24 mouse cellular contexts compared by ENCODE assay signal in the genomic region with DNA sequence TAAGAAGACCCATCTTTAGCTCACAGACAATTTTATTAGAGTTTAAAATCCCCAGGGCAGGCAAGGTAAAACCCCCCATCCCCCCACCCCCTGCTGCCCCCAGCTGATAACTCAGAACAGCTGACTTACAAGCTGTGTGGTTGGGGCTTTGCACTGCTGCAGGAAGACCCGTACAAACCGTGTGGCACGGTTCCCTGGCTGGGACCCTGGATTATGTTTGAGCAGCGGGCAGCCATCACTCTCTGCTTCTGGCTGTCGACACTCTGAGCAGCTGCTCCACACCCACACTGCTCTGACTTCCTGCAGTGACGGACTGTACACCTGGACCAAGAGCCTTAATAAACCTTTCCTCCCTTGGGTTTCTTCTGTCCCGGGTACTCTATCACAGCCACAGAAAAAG. TPM values are rescaled to one million over a fixed set of nuclear protein-coding genes. Genes with fewer than 3 reads are reported as not detected.
A peak's percentile ranks its signal among the peaks of the same experiment; 100 is the strongest.
DNase-seq lines count a peak whose midpoint lies in the region; ATAC-seq and TF ChIP-seq lines count a peak whose summit lies in the region.
"Had no signal": no experiment of that assay in that cellular context is flagged by ENCODE, and none has a peak within 500 bp of the region (broad histone marks: within the 10 kb centered on the region; RNA-seq: fewer than 3 reads in every experiment).

No protein-coding gene starts in this region.

- intact Hi-C loops in left cerebral cortex, postnatal 4 days (cut with DNase I) = no loop called here
- intact Hi-C loops in left cerebral cortex, postnatal 10 days (cut with DNase I) = no loop called here

- TF ChIP-seq POLR2A in kidney, adult 2 months (IDR thresholded peaks at IDR 0.05; ENCODE audit: low read depth, low read length) = no peak

- no peaks in the 10 kb centered on the region for H3K9me3 ChIP-seq in embryonic facial prominence, embryonic 13.5 days
- H3K9me3 ChIP-seq in limb, embryonic 11.5 days (ENCODE audit: control insufficient read depth, low read length) = no peaks in the 10 kb centered on the region
- H3K9me3 ChIP-seq: hindbrain, embryonic 12.5 days had no signal

- peak; percentile 13 for DNase-seq in left cerebral cortex, postnatal 4 days
- DNase-seq in left cerebral cortex, postnatal 10 days (ENCODE audit: extremely low spot score in 1 of 2, low spot score in 2 of 2) = no peak
- peak; percentile 53 for DNase-seq in limb, embryonic 11.5 days (ENCODE audit: low spot score)
- DNase-seq in kidney, adult 2 months = no peak
- DNase-seq in heart, adult 9 months (ENCODE audit: low spot score in 2 of 2) = no peak
- no peak for DNase-seq in heart, adult 18-20 months
- DNase-seq: adrenal gland, adult 2 months; cerebellum, adult 8-10 months; gastrocnemius, adult 2 months; heart, postnatal 14 days; lung, postnatal 4 days; right cerebral cortex, adult 18-20 months; right cerebral cortex, postnatal 4 days; thymus, postnatal 25 days had no signal

- H3K4me2 ChIP-seq in embryonic facial prominence, embryonic 13.5 days = no peak overlapping the region
- no peak overlapping the region for H3K4me2 ChIP-seq in limb, embryonic 11.5 days (ENCODE audit: low read depth, severe bottlenecking)
- H3K4me2 ChIP-seq: heart, embryonic 13.5 days; hindbrain, embryonic 12.5 days had no signal

- ATAC-seq in embryonic facial prominence, embryonic 13.5 days (ENCODE audit: insufficient number of reproducible peaks, insufficient read depth, low FRiP score, low TSS enrichment, low read depth) = 0 out of 2 replicates have a peak, but pooled peaks have one; percentile 34
- ATAC-seq in limb, embryonic 11.5 days (ENCODE audit: insufficient number of reproducible peaks, low FRiP score, low TSS enrichment, low read depth) = peak; percentile 61; the same call in 1 of the 2 replicates
- ATAC-seq: intestine, postnatal 0 days; midbrain, embryonic 16.5 days had no signal

- no peaks in the 10 kb centered on the region for H3K36me3 ChIP-seq in embryonic facial prominence, embryonic 13.5 days
- H3K36me3 ChIP-seq in limb, embryonic 11.5 days (ENCODE audit: control insufficient read depth, insufficient read depth, low read length) = no peaks in the 10 kb centered on the region
- no peaks in the 10 kb centered on the region for H3K36me3 ChIP-seq in kidney, adult 2 months (ENCODE audit: control insufficient read depth, insufficient read depth, low read length)
- H3K36me3 ChIP-seq: heart, embryonic 13.5 days; hindbrain, embryonic 12.5 days had no signal

- TF ChIP-seq CTCF in kidney, adult 2 months (conservative IDR thresholded peaks at IDR 0.05; ENCODE audit: insufficient read depth, insufficient read length, low read depth, low read length) = no peak

- WGBS in embryonic facial prominence, embryonic 13.5 days = 10% methylated on average over 7 of the region's 7 CpGs
- 19% methylated on average over 7 of the region's 7 CpGs for WGBS in limb, embryonic 11.5 days
- WGBS in kidney, adult 2 months = 58% methylated on average over 7 of the region's 7 CpGs

- H3K4me3 ChIP-seq in embryonic facial prominence, embryonic 13.5 days = no peak overlapping the region
- no peak overlapping the region for H3K4me3 ChIP-seq in limb, embryonic 11.5 days (ENCODE audit: low read depth, low read length)
- H3K4me3 ChIP-seq in kidney, adult 2 months (ENCODE audit: insufficient read depth, low read depth, low read length) = no peak overlapping the region
- H3K4me3 ChIP-seq: gastrocnemius, adult 2 months; heart, embryonic 13.5 days; hindbrain, embryonic 12.5 days had no signal

- H3K9ac ChIP-seq in embryonic facial prominence, embryonic 13.5 days = no peak overlapping the region
- no peak overlapping the region for H3K9ac ChIP-seq in limb, embryonic 11.5 days (ENCODE audit: low read length)
- H3K9ac ChIP-seq: heart, embryonic 13.5 days; hindbrain, embryonic 12.5 days had no signal

- H3K27me3 ChIP-seq in embryonic facial prominence, embryonic 13.5 days = no peaks in the 10 kb centered on the region
- no peaks in the 10 kb centered on the region for H3K27me3 ChIP-seq in limb, embryonic 11.5 days (ENCODE audit: control insufficient read depth, insufficient read depth, low read length)
- no peaks in the 10 kb centered on the region for H3K27me3 ChIP-seq in kidney, adult 2 months (replicated peaks; ENCODE audit: control insufficient read depth, insufficient read depth, low read length)
- H3K27me3 ChIP-seq: heart, embryonic 13.5 days had no signal

- H3K27ac ChIP-seq in embryonic facial prominence, embryonic 13.5 days = no peak overlapping the region
- H3K27ac ChIP-seq in limb, embryonic 11.5 days (replicated peaks; ENCODE audit: low read depth, low read length) = no peak overlapping the region
- no peak overlapping the region for H3K27ac ChIP-seq in kidney, adult 2 months (ENCODE audit: insufficient read depth, low read depth, low read length)
- H3K27ac ChIP-seq: gastrocnemius, adult 2 months; heart, embryonic 13.5 days; hindbrain, embryonic 12.5 days had no signal

- peaks cover 8% of the 10 kb centered on the region for H3K4me1 ChIP-seq in embryonic facial prominence, embryonic 13.5 days
- H3K4me1 ChIP-seq in limb, embryonic 11.5 days (ENCODE audit: control insufficient read depth, insufficient read depth, low read length) = peaks cover 6% of the 10 kb centered on the region; the same call in 1 of the 2 replicates
- H3K4me1 ChIP-seq in kidney, adult 2 months (ENCODE audit: control insufficient read depth, insufficient read depth, low read length) = no peaks in the 10 kb centered on the region
- H3K4me1 ChIP-seq: heart, embryonic 13.5 days; hindbrain, embryonic 12.5 days had no signal

RNA-seq across cellular contexts. Expression of gene Tfap2c, which starts 56.2 kb away (rescaled TPM):
- 1 to 10 TPM; 1.2 TPM for total RNA-seq in left cerebral cortex, postnatal 4 days (2021)
- under 1 TPM; 0.24 to 0.49 TPM for total RNA-seq in left cerebral cortex, postnatal 10 days (2021)
- 20.1 and 23.4 TPM in 2 replicates for polyA plus RNA-seq in embryonic facial prominence, embryonic 13.5 days (2015; fragmentation: Nextera tagmentation; extraction: Ambion mirVana)
- 5.9 and 7.6 TPM in 2 replicates for polyA plus RNA-seq in limb, embryonic 11.5 days (2014; fragmentation: Nextera tagmentation; extraction: Ambion mirVana)
- polyA plus RNA-seq in kidney, adult 2 months (2012; rRNA removed) = 0.04 TPM in 1 of 2 replicates, not detected in the other
- not detected for total RNA-seq in heart, adult 18-20 months (2021)
- total RNA-seq: adrenal gland, adult 2 months; gastrocnemius, adult 2 months; heart, postnatal 14 days; liver, adult 2 months; megakaryocyte-erythroid progenitor cell, adult 5-6 weeks; MEL had no signal
- polyA plus RNA-seq: adrenal gland, adult 2 months; intestine, postnatal 0 days; large intestine, adult 2 months; liver, adult 2 months; liver, embryonic 16.5 days had no signal

Comparison
In these comparisons a context has a peak if more than half of its experiments do, and no peak if none do; other contexts are left out.
1. DNase-seq: peak in left cerebral cortex, postnatal 4 days (single experiment) and limb, embryonic 11.5 days (single experiment); none in left cerebral cortex, postnatal 10 days (0 of 2), kidney, adult 2 months (single experiment), heart, adult 9 months (0 of 2) and heart, adult 18-20 months (0 of 2).